Mouse (Mus musculus) megakaryocyte, embryonic 14.5 days (primary cell): Measurements from ENCODE around the gene Asb15.

Experiments
- FLI1 ChIP-seq: IDR thresholded peaks from 2 replicates; pipeline ENCODE4 v1.6.1; 2012; ENCODE audit warnings: low read length, inconsistent platforms, mixed read lengths
- GATA1 ChIP-seq: IDR thresholded peaks from 3 replicates; pipeline ENCODE4 v1.6.1; 2012; ENCODE audit warnings: mixed read lengths, low read length, inconsistent platforms, borderline replicate concordance

GRCm38 (mm10) chr6:24608129-24608528 is 80.2 kb downstream of the Asb15 start:
- TF ChIP-seq GATA1: no peak
- TF ChIP-seq FLI1: no peak
